Mouse (Mus musculus) left cerebral cortex, adult 18-20 months (tissue): Measurements from ENCODE around the gene Rhebl1. TPM values are rescaled to one million over a fixed set of nuclear protein-coding genes. Genes with fewer than 3 reads are reported as not detected.

ENCODE experiments used
- DNase-seq, 2 experiments: peaks; one replicate each; pipeline ENCODE4 v3.0.0; 2021 to 2022; ENCODE audit warnings: low spot score in 2 of 2, mixed read lengths in 1 of 2
- total RNA-seq, 2 experiments: library from RNA; stranded (reverse); gene quantifications; 2 replicates each; pipeline ENCODE4 v1.2.3; 2021

Rhebl1 gene
- total RNA-seq, 2 experiments from 2014 or later = 8.6 to 12.9 TPM

- DNase-seq = no peak
Observed at GRCm38 (mm10) chr15:98916016-98916415, 21.7 kb upstream of the Rhebl1 start.

DNA sequence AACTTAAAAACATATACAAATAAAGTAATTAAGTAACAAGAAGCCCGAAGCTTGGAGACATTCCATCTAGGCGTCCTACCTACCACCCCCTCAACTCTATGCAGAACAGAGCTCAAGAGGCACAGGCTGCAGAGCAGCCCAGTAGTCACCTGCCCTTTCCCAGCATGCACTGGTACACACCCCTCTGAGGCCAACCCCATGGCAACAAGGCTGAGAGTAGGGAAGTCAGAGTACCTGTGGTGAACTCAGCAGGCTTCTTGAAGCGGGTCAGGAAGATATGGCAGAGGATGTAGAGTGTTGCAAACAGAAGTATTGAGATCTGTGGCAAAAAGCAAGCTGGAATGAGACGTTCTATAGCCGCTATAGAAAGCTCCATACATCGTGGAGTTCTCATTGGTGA is 20.6 kb upstream of the Rhebl1 start:
- no peak for DNase-seq

- DNase-seq = no peak
Observed at GRCm38 (mm10) chr15:98904692-98905091, 10.4 kb upstream of the Rhebl1 start.

- no peak for DNase-seq
Observed at GRCm38 (mm10) chr15:98902600-98902999, 8.3 kb upstream of the Rhebl1 start.

GRCm38 (mm10) chr15:98901530-98901929 is 7.2 kb upstream of the Rhebl1 start:
- DNase-seq = no peak

- DNase-seq = no peak
Observed at GRCm38 (mm10) chr15:98897928-98898800, 3.8 kb upstream of the Rhebl1 start, which contains the start of gene Dhh. Dhh (minus strand) TSS chr15:98898540.

- DNase-seq = no peak
Observed at GRCm38 (mm10) chr15:98897495-98897894, 3.2 kb upstream of the Rhebl1 start.

DNA sequence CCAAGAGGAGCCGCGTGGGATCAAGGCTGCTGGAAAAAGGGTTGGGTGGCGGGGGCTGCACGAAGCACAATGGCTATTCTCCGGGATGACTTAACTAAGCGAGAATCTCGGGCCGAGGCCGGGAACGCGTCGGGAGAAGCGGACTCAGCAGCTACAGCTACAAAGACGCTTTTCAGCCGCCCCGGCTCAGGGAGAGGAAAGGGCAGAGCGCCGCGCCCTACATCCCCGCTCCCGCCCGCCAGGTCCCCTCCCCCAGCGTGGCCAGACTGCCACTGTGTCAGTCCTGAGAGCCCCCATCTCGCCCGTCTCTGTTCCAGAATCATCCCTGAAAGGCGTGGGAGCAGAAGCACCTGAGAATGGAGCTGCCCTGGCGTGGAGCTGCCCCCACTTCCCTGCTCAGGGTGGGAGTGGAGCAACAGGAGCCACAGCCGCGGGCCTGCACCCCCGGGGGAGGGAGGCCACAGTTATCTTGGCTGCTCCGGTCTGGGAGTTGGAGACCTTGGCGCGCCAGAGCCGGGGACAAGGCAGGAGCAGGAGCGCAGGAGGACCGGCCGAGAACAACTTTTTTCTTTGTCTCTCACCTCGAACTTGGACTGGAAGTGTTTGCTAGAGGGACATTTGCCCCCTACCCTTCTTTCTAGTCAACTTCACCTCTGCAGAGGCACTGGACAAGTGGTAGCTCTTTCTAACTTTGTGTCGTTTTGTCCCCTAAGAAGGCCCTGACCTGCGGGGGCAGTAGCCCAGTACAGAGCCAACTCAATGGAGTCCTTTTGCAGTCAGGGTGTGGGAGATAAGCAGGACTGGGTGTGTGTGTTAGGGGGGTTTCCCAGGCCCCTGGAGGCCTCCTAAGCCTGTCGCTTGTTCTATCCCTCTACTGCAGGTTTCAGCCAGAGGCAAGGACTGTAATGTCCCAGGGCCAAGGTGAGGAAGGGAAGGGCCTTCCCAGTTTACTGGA is 1.6 kb upstream of the Rhebl1 start:
- DNase-seq = no peak

DNA sequence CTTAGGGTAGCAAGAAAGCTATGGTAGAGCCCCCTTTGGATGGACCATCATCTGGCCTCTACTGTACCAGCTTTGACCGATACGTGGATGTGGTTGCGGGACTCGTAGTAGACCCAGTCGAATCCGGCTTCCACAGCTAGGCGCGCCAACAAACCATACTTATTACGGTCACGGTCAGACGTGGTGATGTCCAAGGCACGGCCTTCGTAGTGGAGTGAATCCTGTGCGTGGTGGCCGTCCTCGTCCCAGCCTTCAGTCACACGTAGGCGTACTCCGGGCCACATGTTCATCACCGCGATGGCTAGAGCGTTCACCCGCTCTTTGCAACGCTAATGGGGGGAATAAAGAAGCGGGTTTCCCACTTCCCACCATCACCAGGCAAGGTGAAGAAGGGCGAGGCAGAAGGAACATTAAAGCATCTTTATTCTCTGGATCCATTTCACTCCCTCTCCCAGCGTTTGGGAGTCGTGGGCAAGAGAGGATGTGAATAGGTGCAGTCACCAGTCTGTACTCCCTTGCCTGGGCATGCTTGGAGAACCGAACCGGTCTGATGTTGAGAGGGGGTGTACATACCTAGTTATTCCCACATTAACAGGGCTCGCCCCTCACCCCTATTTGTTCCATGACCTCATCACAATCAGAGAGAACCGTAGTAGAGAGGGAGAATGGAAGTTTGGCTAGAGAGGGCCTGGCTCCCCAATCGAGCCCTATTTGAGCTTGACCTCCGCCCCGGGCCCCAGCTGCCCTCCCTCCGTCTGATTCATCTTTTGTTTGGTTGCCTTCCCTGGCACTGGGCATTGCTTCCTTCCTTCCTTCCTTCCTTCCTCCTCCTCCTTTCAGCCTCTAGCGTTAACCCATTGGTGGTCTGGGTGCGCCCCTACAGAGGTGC is 650 bp upstream of the Rhebl1 start:
- DNase-seq = no peak

DNA sequence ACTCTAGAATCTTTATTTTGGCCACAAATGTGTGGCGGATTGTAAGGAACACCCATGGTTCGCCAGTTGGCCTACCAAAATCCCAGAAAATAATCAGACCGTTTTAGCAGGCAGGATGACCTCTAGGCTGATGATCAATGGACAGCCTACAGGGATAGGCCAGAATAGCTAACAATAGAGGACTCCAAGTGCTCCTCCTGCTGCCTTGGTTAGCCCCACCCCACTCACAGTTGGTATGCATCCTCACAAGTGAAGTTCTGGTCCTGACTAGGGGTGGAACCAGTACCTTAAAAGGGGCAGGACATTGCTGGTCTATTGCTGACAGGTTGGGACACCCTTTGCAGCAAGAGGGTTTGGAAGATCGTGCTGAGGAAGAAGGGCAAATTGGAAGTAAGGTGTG is 1.3 kb downstream of the Rhebl1 start:
- no peak for DNase-seq

- peak; percentile 60 for DNase-seq
Observed at GRCm38 (mm10) chr15:98891907-98892606, 2.3 kb downstream of the Rhebl1 start.

GRCm38 (mm10) chr15:98891198-98891742 is 3.1 kb downstream of the Rhebl1 start:
- DNase-seq = no peak

DNA sequence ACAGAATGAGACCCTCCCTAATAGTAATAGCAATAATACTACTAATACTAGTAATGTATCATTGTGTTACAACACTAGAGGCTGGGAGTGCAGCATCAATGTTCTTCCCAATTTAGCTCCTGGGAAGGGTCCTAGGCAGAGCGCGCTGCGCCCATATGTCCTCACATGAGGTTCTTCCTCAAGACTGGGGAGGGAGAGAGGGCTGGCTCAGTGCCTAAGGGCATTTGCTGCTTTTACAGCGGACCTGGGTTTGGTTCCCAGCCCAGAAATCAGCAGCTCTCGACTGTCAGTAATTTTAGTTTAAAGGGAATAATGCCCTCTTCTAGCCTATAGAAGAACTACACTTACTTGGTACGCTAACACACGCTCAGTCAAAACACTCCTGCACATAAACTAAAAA is 6.8 kb downstream of the Rhebl1 start:
- no peak for DNase-seq

GRCm38 (mm10) chr15:98886667-98887387 is 7.5 kb downstream of the Rhebl1 start:
- no peak for DNase-seq

DNA sequence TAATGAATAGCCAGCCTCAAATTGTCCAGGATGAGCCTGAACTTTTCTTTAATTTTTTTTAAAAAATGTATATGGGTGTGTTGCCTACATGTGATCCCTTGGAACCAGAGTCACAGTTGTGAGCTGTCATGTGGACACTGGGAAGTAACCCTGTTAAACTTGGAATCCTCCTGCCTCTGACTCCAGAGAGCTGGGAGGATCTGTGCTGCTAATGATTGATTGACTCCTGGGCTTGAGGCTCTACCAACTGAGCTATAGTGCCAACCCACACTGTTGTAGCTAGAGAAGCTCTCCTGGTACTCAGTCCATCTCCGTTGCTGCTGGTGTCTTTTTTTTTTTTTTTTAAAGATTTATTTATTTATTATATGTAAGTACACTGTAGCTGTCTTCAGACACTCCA is 10.2 kb downstream of the Rhebl1 start:
- no peak for DNase-seq

GRCm38 (mm10) chr15:98883661-98884060 is 10.7 kb downstream of the Rhebl1 start:
- no peak for DNase-seq

DNA sequence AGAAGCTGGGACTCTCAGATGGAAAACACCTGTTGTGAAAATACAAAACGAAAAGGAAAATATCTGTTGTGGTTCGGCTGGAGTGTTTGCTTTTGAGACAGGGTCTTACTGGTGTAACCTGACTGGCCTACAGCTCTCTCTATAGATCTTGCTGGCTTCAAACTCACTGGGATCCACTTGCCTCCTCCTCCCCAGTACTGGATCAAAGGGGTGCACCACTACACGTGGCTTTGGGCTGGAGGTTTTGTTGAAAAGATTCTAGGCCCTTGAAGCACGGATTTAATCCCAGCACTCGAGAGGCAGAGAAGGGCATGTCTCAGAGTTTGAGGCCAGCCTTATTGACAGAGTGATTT is 12.7 kb downstream of the Rhebl1 start:
- DNase-seq = no peak

GRCm38 (mm10) chr15:98880978-98881655 is 13.2 kb downstream of the Rhebl1 start:
- peak; percentile 78 to 88 for DNase-seq

DNA sequence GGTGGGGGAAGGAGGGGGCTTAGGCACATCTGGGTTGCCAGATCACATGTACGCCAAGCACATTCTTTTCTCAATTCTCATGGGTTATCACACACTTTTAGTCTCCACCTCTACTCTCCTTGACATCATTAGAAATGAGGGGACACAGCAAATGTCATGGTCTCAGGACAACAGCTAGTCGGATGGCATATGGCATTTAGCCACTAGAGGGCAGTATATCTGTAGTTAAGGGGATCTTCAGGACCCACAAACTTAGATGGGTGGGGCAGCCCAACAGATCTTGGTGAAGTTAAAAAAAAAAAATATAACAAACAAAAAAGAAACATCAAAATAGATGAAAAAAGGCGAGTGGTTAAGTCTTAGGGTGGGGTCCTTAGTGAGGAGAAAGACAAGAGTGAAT is 17.0 kb downstream of the Rhebl1 start:
- DNase-seq = peak in 1 of 2 experiments; percentile 74
